Mouse (Mus musculus): ENCODE measurements around the gene Miga1. TPM values are rescaled to one million over a fixed set of nuclear protein-coding genes. Genes with fewer than 3 reads are reported as not detected.
"Not testable (repeated sequence)": the region's sequence is repeated elsewhere in the genome, so short reads cannot be mapped to it uniquely, and the experiment has no call there.

Gene Miga1
- polyA plus RNA-seq, 1 experiment from 2014 or later = 15.7 TPM

- Histone ChIP-seq H3K27me3 (ENCODE audit: control insufficient read depth, insufficient read depth, low read depth, low read length) (no peaks in the 10 kb centered on the region), H3K9me3 (ENCODE audit: control insufficient read depth, low read length) (no peaks in the 10 kb centered on the region), H3K4me3 (ENCODE audit: low read length) (no peak overlapping the region), H3K4me1 (replicated peaks; ENCODE audit: control insufficient read depth, insufficient read depth, low read length) (no peaks in the 10 kb centered on the region), H3K4me2 (ENCODE audit: low read depth, low read length) (no peak overlapping the region), H3K9ac (ENCODE audit: low read length) (no peak overlapping the region), H3K27ac (ENCODE audit: low read length) (no peak overlapping the region), H3K36me3 (ENCODE audit: control insufficient read depth, insufficient read depth, low read length) (peaks cover 5% of the 10 kb centered on the region; the same call in 1 of the 2 replicates)
- WGBS = 87% methylated on average over 10 of the region's 10 CpGs
- no peak for ATAC-seq (ENCODE audit: low read depth)
These were observed 6.6 kb downstream of the Miga1 start for GRCm38 (mm10) chr3:152333641-152334040.

DNA sequence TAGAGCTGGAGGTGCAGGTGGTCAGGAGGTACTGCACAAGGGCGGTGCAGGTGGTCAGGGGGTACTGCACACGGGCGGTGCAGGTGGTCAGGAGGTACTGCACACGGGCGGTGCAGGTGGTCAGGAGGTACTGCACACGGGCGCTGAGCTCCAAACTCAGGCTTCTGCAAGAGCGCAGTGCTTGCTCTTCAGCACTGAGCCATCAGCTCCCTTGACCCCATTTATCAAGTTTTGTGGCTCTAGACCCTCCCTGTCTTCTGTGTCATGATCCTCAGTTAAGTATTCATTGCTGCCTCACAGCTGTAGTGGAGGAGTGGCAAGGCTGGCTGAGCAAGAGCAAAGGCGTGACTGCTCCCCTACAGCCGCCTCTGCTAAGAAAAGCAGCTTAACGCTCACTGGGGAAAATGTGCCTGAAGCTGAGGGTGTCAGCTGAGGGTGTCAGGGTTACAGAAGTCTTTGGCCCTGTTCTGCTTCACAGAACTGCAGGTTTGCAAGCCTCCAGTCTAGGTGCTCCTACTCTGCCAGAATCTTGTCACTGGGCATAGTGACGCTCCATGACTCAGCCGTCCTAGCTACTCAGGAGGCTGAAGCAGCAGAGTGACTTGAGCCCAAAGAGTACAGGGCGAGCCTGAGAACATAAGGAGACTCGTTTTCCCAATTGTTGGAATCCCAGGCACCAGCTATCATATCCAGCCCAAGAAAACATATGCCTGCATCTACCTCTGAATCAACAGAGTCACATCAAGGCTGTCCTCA, 7.5 kb downstream of the Miga1 start:
- no peak for ATAC-seq (ENCODE audit: low read depth)

GRCm38 (mm10) chr3:152332104-152332503, 8.1 kb downstream of the Miga1 start:
- 93% methylated on average over 6 of the region's 6 CpGs for WGBS
- Histone ChIP-seq H3K36me3 (ENCODE audit: control insufficient read depth, insufficient read depth, low read length) (0 out of 2 replicates have a peak, but pooled peaks cover 5% of the 10 kb centered on the region), H3K27me3 (ENCODE audit: control insufficient read depth, insufficient read depth, low read depth, low read length) (no peaks in the 10 kb centered on the region), H3K27ac (ENCODE audit: low read length) (no peak overlapping the region), H3K4me3 (ENCODE audit: low read length) (no peak overlapping the region), H3K4me2 (ENCODE audit: low read depth, low read length) (no peak overlapping the region), H3K9me3 (ENCODE audit: control insufficient read depth, low read length) (no peaks in the 10 kb centered on the region), H3K4me1 (replicated peaks; ENCODE audit: control insufficient read depth, insufficient read depth, low read length) (no peaks in the 10 kb centered on the region), H3K9ac (ENCODE audit: low read length) (no peak overlapping the region)
- ATAC-seq (ENCODE audit: low read depth) = no peak

More for the DNA sequence above, 7.5 kb downstream of the Miga1 start:
- WGBS = 90% methylated on average over 15 of the region's 15 CpGs
- Histone ChIP-seq H3K9me3 (ENCODE audit: control insufficient read depth, low read length) (no peaks in the 10 kb centered on the region), H3K36me3 (ENCODE audit: control insufficient read depth, insufficient read depth, low read length) (peaks cover 5% of the 10 kb centered on the region; the same call in 1 of the 2 replicates), H3K4me1 (replicated peaks; ENCODE audit: control insufficient read depth, insufficient read depth, low read length) (no peaks in the 10 kb centered on the region), H3K9ac (ENCODE audit: low read length) (no peak overlapping the region), H3K4me2 (ENCODE audit: low read depth, low read length) (no peak overlapping the region), H3K27ac (ENCODE audit: low read length) (no peak overlapping the region), H3K4me3 (ENCODE audit: low read length) (no peak overlapping the region), H3K27me3 (ENCODE audit: control insufficient read depth, insufficient read depth, low read depth, low read length) (no peaks in the 10 kb centered on the region)

DNA sequence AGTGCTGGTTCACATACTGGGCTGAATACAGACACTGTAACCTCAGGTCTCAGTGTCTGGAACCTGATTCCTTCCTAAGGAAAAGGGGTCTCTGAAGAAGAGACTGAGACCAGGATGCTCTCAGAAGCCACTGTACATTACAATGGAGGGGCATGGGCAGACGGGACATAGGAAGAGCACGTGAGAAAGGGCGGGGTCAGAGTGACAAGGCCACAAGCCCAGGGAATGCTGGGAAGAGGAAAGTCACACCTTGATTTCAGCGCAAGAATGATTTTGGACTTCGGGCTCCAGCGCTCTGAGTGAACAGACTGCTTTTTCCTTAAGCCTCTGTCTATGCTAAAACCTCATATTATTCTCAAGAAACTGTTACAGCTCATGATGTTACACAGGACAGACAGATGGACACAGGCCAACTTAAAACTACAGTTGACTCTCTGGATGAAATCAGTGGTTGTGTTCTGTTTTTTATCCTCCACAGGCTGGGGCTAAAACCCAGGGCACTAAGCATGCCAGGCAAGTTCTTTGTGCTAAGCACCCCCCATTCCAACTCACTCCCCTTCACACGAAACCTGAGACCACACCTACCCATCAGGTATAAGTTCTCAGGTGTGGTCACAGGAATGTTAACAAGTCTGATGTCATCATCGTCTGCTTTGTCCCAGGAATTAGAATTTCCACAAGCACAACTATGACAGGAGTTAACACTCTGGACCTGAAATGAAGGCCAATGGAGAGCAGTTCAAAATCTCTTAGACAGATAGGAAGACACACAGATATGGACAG, 18.3 kb downstream of the Miga1 start:
- no peaks in the 10 kb centered on the region for H3K9me3 ChIP-seq (ENCODE audit: control insufficient read depth, low read length)
- no peak overlapping the region for H3K4me3 ChIP-seq (ENCODE audit: low read length)
- no peaks in the 10 kb centered on the region for H3K4me1 ChIP-seq (replicated peaks; ENCODE audit: control insufficient read depth, insufficient read depth, low read length)
- H3K4me2 ChIP-seq (ENCODE audit: low read depth, low read length) = no peak overlapping the region
- H3K27ac ChIP-seq (ENCODE audit: low read length) = no peak overlapping the region
- no peak overlapping the region for H3K9ac ChIP-seq (ENCODE audit: low read length)
- ATAC-seq (ENCODE audit: low read depth) = peak; percentile 74; the same call in 1 of the 2 replicates
- WGBS = 80% methylated on average over 8 of the region's 8 CpGs
- H3K27me3 ChIP-seq (ENCODE audit: control insufficient read depth, insufficient read depth, low read depth, low read length) = no peaks in the 10 kb centered on the region
- 0 out of 2 replicates have a peak, but pooled peaks cover 7% of the 10 kb centered on the region for H3K36me3 ChIP-seq (ENCODE audit: control insufficient read depth, insufficient read depth, low read length)

GRCm38 (mm10) chr3:152320972-152321645, 19.1 kb downstream of the Miga1 start:
- no peak for ATAC-seq (ENCODE audit: low read depth)
- H3K27ac ChIP-seq (ENCODE audit: low read length) = no peak overlapping the region
- 0 out of 2 replicates have a peak, but pooled peaks cover 7% of the 10 kb centered on the region for H3K36me3 ChIP-seq (ENCODE audit: control insufficient read depth, insufficient read depth, low read length)
- 89% methylated on average over 10 of the region's 10 CpGs for WGBS
- H3K9ac ChIP-seq (ENCODE audit: low read length) = no peak overlapping the region
- H3K4me2 ChIP-seq (ENCODE audit: low read depth, low read length) = no peak overlapping the region
- no peaks in the 10 kb centered on the region for H3K27me3 ChIP-seq (ENCODE audit: control insufficient read depth, insufficient read depth, low read depth, low read length)
- no peak overlapping the region for H3K4me3 ChIP-seq (ENCODE audit: low read length)
- no peaks in the 10 kb centered on the region for H3K4me1 ChIP-seq (replicated peaks; ENCODE audit: control insufficient read depth, insufficient read depth, low read length)
- H3K9me3 ChIP-seq (ENCODE audit: control insufficient read depth, low read length) = no peaks in the 10 kb centered on the region

DNA sequence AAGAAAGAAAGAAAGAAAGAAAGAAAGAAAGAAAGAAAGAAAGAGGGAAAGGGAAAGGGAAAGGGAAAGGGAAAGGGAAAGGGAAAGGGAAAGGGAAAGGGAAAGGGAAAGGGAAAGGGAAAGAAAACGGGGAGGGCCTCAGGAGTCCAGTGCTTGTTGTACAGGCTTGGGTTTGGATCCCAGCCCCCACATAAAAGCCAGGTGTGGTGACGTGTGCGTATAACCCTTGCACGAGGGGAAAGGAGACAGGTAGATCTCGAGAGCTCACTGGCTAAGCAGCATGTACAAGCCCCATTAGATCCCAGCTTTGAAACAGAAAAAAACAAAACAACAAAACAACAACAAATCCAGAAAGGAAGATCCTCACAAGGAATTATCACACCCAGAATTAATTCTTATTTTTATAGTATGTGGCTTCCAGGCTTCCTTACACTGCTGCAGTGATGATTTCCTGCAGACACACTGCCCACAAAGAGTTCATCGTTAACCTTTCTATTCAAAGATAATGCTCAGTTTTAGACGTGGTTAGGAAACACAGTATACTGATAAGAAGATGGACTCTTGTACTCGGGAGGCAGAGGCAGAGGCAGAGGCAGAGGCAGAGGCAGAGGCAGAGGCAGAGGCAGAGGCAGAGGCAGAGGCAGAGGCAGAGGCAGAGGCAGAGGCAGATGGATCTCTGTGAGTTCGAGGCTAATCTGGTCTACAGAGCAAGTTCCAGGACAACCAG, 23.6 kb downstream of the Miga1 start:
- not testable (repeated sequence) for H3K9me3 ChIP-seq (ENCODE audit: control insufficient read depth, low read length); H3K27ac ChIP-seq (ENCODE audit: low read length); ATAC-seq (ENCODE audit: low read depth); H3K4me2 ChIP-seq (ENCODE audit: low read depth, low read length); H3K4me3 ChIP-seq (ENCODE audit: low read length); H3K9ac ChIP-seq (ENCODE audit: low read length); H3K27me3 ChIP-seq (ENCODE audit: control insufficient read depth, insufficient read depth, low read depth, low read length); H3K36me3 ChIP-seq (ENCODE audit: control insufficient read depth, insufficient read depth, low read length); H3K4me1 ChIP-seq (replicated peaks; ENCODE audit: control insufficient read depth, insufficient read depth, low read length)
- WGBS = 69% methylated on average over 9 of the region's 9 CpGs

DNA sequence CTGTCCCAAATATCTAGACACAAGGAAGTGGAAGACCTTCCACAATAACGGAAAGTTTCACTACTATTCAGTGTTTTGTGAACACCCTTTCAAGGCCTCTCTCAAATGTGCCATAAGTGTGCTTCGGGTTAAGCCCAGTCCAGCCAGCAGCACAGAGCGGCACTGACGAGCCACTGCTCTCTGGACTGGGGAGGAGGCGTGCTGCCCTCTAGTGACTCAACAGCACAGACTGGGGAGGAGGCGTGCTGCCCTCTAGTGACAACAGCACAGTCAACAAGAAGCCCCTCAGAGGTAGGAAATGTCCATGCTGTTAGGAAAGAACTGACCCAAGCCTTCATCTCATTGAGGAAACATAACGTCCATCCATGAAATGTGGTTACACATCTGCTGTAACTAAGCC, 24.6 kb downstream of the Miga1 start:
- Histone ChIP-seq H3K27ac (ENCODE audit: low read length) (no peak overlapping the region), H3K27me3 (ENCODE audit: control insufficient read depth, insufficient read depth, low read depth, low read length) (no peaks in the 10 kb centered on the region), H3K4me3 (ENCODE audit: low read length) (no peak overlapping the region), H3K9me3 (ENCODE audit: control insufficient read depth, low read length) (no peaks in the 10 kb centered on the region), H3K36me3 (ENCODE audit: control insufficient read depth, insufficient read depth, low read length) (0 out of 2 replicates have a peak, but pooled peaks cover 2% of the 10 kb centered on the region), H3K4me2 (ENCODE audit: low read depth, low read length) (no peak overlapping the region), H3K4me1 (replicated peaks; ENCODE audit: control insufficient read depth, insufficient read depth, low read length) (no peaks in the 10 kb centered on the region), H3K9ac (ENCODE audit: low read length) (no peak overlapping the region)
- peak; percentile 97 for ATAC-seq (ENCODE audit: low read depth)
- 4% methylated on average over 7 of the region's 7 CpGs for WGBS

GRCm38 (mm10) chr3:152314666-152315065, 25.5 kb downstream of the Miga1 start:
- not testable (repeated sequence) for H3K4me1 ChIP-seq (replicated peaks; ENCODE audit: control insufficient read depth, insufficient read depth, low read length); H3K4me3 ChIP-seq (ENCODE audit: low read length); H3K27ac ChIP-seq (ENCODE audit: low read length); H3K9ac ChIP-seq (ENCODE audit: low read length); H3K36me3 ChIP-seq (ENCODE audit: control insufficient read depth, insufficient read depth, low read length); H3K27me3 ChIP-seq (ENCODE audit: control insufficient read depth, insufficient read depth, low read depth, low read length); H3K9me3 ChIP-seq (ENCODE audit: control insufficient read depth, low read length); H3K4me2 ChIP-seq (ENCODE audit: low read depth, low read length); ATAC-seq (ENCODE audit: low read depth)
- 78% methylated on average over 14 of the region's 14 CpGs for WGBS

Measured in lung, embryonic 16.5 days (tissue).